Mouse (Mus musculus): Measurements from ENCODE around the gene Gm45062.

DNA sequence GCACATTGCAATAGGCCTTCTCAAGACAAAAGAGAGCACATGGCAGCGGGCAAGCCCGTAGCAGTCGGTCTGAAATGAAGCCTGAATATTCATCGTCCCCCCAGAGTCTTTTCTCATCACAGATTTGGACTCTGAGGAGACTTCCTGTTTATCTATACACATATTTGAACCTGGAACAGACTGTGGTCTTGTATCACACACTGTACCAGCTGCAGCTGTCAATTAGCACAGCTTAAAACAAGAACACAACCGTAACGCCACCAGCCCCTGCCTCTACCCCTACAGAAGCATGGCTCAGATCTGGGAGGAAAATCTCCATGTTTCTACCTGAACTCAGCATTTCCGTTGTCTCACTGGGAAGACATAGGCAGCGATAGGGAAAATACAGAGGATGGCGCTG, 173.9 kb downstream of the Gm45062 start:
- TF ChIP-seq HCFC1 (IDR thresholded peaks at IDR 0.05; ENCODE audit: low read depth, low read length), result no peak
- TF ChIP-seq EP300 (IDR thresholded peaks at IDR 0.05; ENCODE audit: low read depth in 1 of 2, low read length in 2 of 2), result no peak
- no peak for TF ChIP-seq E2F4 (IDR thresholded peaks at IDR 0.05; ENCODE audit: borderline replicate concordance, low read depth, low read length)
- TF ChIP-seq NRF1 (IDR thresholded peaks at IDR 0.05; ENCODE audit: insufficient read depth, low read depth, low read length, poor library complexity, severe bottlenecking), result no peak
- TF ChIP-seq CTCF (IDR thresholded peaks at IDR 0.05 in 2 of 3, conservative IDR thresholded peaks at IDR 0.05 in 1 of 3; ENCODE audit: control insufficient read depth in 1 of 3, insufficient read depth in 1 of 3, low read depth in 2 of 3, low read length in 3 of 3, poor library complexity in 1 of 3, severe bottlenecking in 1 of 3), result no peak
- TF ChIP-seq POLR2A (IDR thresholded peaks at IDR 0.05; ENCODE audit: control insufficient read depth in 1 of 2, insufficient read depth in 1 of 2, low read depth in 1 of 2, low read length in 2 of 2, poor library complexity in 1 of 2), result no peak
- no peak for TF ChIP-seq KAT2A (conservative IDR thresholded peaks at IDR 0.05; ENCODE audit: low read depth, low read length)
